Mouse (Mus musculus): ENCODE measurements around the gene Rbfox3. TPM values are rescaled to one million over a fixed set of nuclear protein-coding genes. Genes with fewer than 3 reads are reported as not detected.

Gene Rbfox3
- total and polyA plus RNA-seq, 3 experiments: not detected

DNA sequence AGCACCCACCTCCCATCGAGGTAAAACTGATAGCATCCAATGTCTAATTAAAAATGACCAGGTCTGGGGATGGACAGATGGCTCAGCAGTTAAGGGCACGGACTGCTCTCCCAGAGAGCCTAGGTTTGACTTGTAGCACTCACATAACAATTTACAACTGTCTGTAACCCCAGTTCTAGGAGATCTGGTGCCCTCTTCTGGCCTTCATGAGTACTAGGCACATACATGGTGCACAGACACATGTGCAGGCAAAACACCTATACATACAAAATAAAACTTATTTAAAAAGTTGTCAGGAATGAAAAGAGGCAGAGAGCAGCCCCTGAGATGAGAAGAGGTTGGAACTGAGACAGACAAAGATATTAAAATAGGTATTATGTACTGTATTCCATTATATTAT lies 305.8 kb downstream of the Rbfox3 start:
- in situ Hi-C loops (cut with MboI; ENCODE audit: low pct_ligation_motif_present, low pct_unique_long_range_greater_than_20kb, low sequenced_read_pairs) (no loop called here), dilution Hi-C loops (cut with MboI; ENCODE audit: extremely low pct_ligation_motif_present, extremely low pct_unique_long_range_greater_than_20kb, low sequenced_read_pairs) (no loop called here)
- H3K36me3 ChIP-seq (replicated peaks in 1 of 2; ENCODE audit: control insufficient read depth in 1 of 2, insufficient read depth in 1 of 2, low read length in 1 of 2): no peaks in the 10 kb centered on the region
- TF ChIP-seq BHLHE40 (IDR thresholded peaks at IDR 0.05; ENCODE audit: low read depth, low read length) (no peak), CTCF (conservative IDR thresholded peaks at IDR 0.05 in 1 of 2, IDR thresholded peaks at IDR 0.05 in 1 of 2; ENCODE audit: low read depth in 2 of 2, low read length in 2 of 2) (peak in 1 of 2 experiments; percentile 26; a peak in 2 of 4 replicates)
- H3K27me3 ChIP-seq (replicated peaks): peaks cover 46% of the 10 kb centered on the region
- no peak for DNase-seq (ENCODE audit: extremely low read depth)
- no peaks in the 10 kb centered on the region for H3K4me1 ChIP-seq (ENCODE audit: control insufficient read depth in 1 of 2, insufficient read depth in 2 of 2)
- H3K4me3 ChIP-seq (replicated peaks in 1 of 3; ENCODE audit: low read depth in 2 of 3, low read length in 2 of 3, poor library complexity in 1 of 3): no peak overlapping the region
- peaks cover 7% of the 10 kb centered on the region for H3K9me3 ChIP-seq (replicated peaks; ENCODE audit: low read length)
- no peak overlapping the region for H3K9ac ChIP-seq (ENCODE audit: insufficient read depth, low read depth)
- H3K27ac ChIP-seq (ENCODE audit: insufficient read depth, low read depth): no peak overlapping the region
- H3K79me2 ChIP-seq (replicated peaks; ENCODE audit: control insufficient read depth, extremely low read depth, insufficient read depth, poor library complexity, severe bottlenecking): no peaks in the 10 kb centered on the region
- H3K4me2 ChIP-seq (ENCODE audit: insufficient read depth, low read depth, poor library complexity, severe bottlenecking): no peak overlapping the region

DNA sequence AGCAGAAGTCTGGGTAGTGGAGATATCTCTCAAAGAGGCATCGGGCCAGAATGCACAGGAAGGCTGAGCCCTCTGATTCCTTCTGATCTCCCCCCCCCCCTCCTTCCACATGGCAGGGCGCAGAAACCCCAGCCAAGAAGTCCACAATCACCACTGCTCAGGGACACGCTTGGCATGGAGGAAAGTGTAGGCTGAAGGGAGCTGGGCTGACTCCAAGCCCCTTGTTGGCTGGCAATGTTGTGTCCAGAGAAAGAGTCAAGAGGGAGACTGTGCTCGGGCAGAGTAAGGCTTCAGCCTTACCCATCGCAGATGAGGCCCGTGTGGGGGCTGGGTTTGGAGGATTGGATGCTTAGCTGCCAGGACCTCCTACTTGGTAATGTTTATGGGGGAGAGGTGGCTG lies 307.2 kb downstream of the Rbfox3 start:
- H3K36me3 ChIP-seq (replicated peaks in 1 of 2; ENCODE audit: control insufficient read depth in 1 of 2, insufficient read depth in 1 of 2, low read length in 1 of 2): no peaks in the 10 kb centered on the region
- peaks cover 7% of the 10 kb centered on the region for H3K9me3 ChIP-seq (replicated peaks; ENCODE audit: low read length)
- no peak overlapping the region for H3K27ac ChIP-seq (ENCODE audit: insufficient read depth, low read depth)
- no peaks in the 10 kb centered on the region for H3K79me2 ChIP-seq (replicated peaks; ENCODE audit: control insufficient read depth, extremely low read depth, insufficient read depth, poor library complexity, severe bottlenecking)
- dilution Hi-C loops (cut with MboI; ENCODE audit: extremely low pct_ligation_motif_present, extremely low pct_unique_long_range_greater_than_20kb, low sequenced_read_pairs) (no loop called here), in situ Hi-C loops (cut with MboI; ENCODE audit: low pct_ligation_motif_present, low pct_unique_long_range_greater_than_20kb, low sequenced_read_pairs) (no loop called here)
- DNase-seq (ENCODE audit: extremely low read depth): no peak
- H3K4me3 ChIP-seq (replicated peaks in 1 of 3; ENCODE audit: low read depth in 2 of 3, low read length in 2 of 3, poor library complexity in 1 of 3): no peak overlapping the region
- no peaks in the 10 kb centered on the region for H3K4me1 ChIP-seq (ENCODE audit: control insufficient read depth in 1 of 2, insufficient read depth in 2 of 2)
- TF ChIP-seq NRF1 (IDR thresholded peaks at IDR 0.05; ENCODE audit: low read depth, low read length) (no peak), NELFE (IDR thresholded peaks at IDR 0.05; ENCODE audit: low read depth, low read length) (no peak), GABPA (IDR thresholded peaks at IDR 0.05; ENCODE audit: insufficient replicate concordance, low read depth, low read length) (no peak), RCOR1 (conservative IDR thresholded peaks at IDR 0.05; ENCODE audit: low read depth, low read length) (no peak), MAX (IDR thresholded peaks at IDR 0.05; ENCODE audit: low read length) (no peak), HCFC1 (IDR thresholded peaks at IDR 0.05; ENCODE audit: low read depth, low read length) (no peak), TBP (conservative IDR thresholded peaks at IDR 0.05; ENCODE audit: low read depth, low read length) (no peak), POLR2A (IDR thresholded peaks at IDR 0.05; ENCODE audit: low read depth, low read length) (no peak), UBTF (IDR thresholded peaks at IDR 0.05; ENCODE audit: low read depth, low read length) (no peak), KAT2A (IDR thresholded peaks at IDR 0.05; ENCODE audit: insufficient replicate concordance, low read length) (no peak), ZKSCAN1 (IDR thresholded peaks at IDR 0.05; ENCODE audit: borderline replicate concordance, low read depth, low read length) (no peak), BHLHE40 (IDR thresholded peaks at IDR 0.05; ENCODE audit: low read depth, low read length) (no peak), ETS1 (conservative IDR thresholded peaks at IDR 0.05; ENCODE audit: low read depth, low read length) (no peak), MAFK (IDR thresholded peaks at IDR 0.05; ENCODE audit: insufficient replicate concordance, low read length) (no peak), ZC3H11A (IDR thresholded peaks at IDR 0.05; ENCODE audit: low read depth, low read length) (no peak), MEF2A (IDR thresholded peaks at IDR 0.05; ENCODE audit: borderline replicate concordance, low read depth, low read length) (no peak), MYC (IDR thresholded peaks at IDR 0.05; ENCODE audit: low read depth, low read length) (no peak), ZMIZ1 (IDR thresholded peaks at IDR 0.05; ENCODE audit: low read depth, low read length) (no peak), ZNF384 (IDR thresholded peaks at IDR 0.05; ENCODE audit: low read depth, low read length) (no peak), PAX5 (IDR thresholded peaks at IDR 0.05; ENCODE audit: low read length) (no peak)
- H3K27me3 ChIP-seq (replicated peaks): peaks cover 36% of the 10 kb centered on the region
- H3K4me2 ChIP-seq (ENCODE audit: insufficient read depth, low read depth, poor library complexity, severe bottlenecking): no peak overlapping the region
- H3K9ac ChIP-seq (ENCODE audit: insufficient read depth, low read depth): no peak overlapping the region

Measured in CH12.LX (cell line).